Mouse (Mus musculus) ZHBTc4 (cell line): Measurements from ENCODE around the gene Garnl3.

Experiments
- DNase-seq: peaks from one replicate; pipeline ENCODE4 v3.0.0-alpha.2; 2011; ENCODE audit warnings: low read depth, low spot score

Gene Garnl3

DNA sequence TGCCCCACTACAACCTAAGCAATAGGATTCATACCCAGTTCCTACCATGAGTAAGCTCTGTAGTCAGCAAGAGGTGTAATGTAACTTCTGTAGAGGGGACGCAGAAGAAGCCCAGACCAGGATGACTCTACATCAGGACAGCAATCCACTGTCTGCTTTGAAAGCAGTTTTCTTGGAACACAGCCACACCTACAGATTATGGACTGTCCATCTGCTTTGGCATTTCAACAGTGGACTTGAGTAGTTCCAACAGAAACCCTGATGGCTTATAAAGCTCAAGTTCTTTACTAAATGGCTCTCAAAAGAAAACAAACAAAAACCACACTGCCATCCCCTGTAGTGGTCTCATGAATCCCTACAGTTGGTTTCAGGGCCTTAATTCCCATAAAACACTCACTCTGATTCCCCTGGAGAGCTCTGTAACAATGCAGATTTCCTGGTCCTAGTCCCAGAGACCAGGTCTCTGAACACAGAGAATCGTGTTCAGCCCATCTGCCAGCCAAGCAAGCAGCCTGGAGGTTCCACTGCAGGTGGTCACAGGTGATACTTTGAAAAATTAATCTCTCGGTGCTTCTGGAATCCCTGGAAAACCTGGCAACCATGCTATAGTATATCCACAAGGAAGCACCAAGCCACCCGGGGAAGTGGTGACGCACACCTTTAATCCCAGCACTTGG is 42.0 kb downstream of the Garnl3 start:
- DNase-seq, result no peak

DNA sequence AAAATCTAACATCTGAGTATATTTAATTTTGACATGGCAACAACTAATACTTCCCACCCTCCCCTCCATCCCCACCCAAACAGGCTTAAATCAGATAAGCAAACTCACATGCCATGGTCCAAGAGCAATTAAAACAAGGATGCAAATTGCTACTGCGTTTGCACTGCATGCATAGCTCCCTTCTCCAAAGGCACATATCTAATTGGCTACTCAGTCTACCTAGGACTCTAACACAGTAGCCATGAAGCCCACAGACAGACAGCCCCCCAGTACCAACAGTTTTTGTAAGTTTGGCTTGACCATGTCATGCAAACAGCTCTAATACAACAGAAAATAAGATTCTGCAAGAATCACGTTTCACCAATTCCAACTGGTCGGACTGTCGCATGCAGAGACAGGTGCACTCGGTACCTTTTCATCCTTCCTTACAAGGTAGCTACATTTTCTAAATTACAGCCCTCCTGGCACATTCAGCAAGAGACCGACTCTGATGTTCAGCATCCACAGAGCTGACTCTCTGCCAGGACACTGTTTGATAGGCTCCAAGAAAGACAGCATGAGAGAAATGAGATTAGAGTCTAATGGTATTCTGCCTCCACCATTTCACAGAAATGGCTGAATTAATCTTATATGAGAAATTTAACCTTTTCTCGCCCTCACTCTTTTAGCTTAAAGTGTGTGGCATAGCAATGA is 44.6 kb downstream of the Garnl3 start:
- DNase-seq, result no peak

DNA sequence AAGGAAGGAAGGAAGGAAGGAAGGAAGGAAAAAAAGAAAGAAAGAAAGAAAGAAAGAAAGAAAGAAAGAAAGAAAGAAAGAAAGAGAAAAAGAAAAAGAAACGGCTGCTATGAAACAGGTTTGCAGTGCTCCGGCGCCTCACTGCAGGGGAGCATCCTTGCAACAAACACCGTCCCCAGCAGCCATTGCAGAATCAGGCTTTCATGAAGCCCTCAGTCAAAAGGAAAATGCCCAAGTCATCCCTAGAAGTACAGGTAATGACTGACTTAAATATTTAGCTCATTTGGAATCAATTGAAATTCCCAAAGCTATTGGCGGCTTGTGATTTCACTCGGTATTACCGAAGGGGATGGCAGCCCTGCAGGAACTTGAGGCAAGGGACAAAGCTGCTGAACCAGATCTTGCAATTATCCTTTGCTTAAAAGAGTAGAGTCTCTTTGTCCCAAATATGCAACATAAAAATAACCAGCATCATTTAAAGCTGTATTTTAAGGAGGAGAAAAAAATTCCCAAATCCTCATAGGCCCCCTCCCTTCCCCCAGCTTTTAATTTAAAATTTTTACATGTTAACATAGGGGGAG is 45.3 kb downstream of the Garnl3 start:
- no peak for DNase-seq

DNA sequence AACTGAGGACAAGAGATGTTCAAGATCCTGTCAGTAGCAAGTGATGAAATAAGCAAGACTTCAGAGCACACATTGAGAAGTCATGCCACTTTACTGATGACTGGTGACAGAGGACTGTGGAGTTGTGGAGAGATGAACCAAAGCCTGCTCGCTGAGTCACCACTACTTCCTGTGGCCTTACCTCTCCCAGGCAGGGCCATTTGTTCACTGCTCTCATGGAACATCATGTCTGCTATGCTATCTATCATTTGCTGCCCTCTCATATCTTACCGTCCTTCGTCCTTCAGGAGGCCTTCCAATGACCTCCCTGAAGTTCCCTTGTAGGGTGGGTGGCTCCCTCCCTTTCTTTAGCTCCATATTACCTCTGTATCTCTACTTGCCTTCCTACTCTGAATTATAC is 47.2 kb downstream of the Garnl3 start:
- no peak for DNase-seq

DNA sequence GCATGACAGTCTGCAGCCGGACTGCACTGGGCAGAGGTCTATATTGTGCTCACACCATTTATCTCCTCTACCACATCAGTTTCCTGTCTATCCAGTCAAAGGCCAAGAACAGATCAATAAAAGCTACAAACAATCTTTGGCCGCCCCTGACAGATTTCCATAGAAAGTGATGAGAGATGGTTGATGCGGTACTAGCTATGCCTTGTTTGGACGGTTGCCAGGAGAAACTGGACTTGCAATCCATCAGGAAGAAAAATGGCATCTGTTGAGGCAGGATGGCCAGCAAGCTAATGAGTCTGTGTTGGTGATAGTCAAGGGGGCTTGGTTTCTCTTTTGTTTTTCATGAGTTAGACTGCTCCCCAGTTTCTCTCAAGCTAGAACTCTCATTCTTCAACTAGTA is 51.3 kb downstream of the Garnl3 start:
- no peak for DNase-seq

DNA sequence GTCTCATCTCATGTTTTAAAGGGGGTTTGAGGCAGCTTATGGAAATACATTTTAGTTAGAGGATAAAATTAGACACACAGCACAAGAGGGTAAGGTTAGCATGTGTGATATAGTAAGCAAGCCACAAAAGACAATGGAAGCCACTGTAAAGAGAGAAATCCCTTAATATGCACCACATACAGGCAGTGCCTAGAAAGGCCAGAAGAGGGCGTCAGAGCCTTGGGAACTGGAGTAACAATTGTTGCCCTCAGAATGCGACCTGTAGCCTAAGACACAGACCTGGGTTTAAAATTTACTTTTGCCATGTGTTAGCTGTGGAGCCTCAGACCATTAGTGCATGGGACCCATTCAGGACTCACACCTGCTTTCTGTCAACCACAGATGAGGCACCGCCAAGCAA is 54.2 kb downstream of the Garnl3 start:
- peak; percentile 73 for DNase-seq

DNA sequence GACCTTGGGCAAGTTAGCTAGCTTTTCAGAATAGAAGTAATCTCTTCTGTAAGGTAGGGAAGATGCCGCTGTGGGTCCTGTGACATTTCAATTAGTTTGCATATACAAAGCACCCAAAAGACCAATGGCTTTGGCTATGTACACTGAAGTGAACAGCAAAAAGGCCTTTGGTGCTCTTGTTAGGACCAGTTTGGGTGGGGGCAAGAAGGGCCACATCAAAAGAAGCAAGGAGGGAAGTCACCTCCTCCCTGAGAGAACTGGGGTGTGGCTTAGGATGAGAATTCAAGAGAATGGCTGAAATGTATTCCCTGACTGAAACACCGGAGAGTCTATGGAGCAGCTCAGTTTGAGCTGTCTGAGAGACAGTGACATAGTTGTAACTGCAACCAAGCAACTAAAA is 56.5 kb downstream of the Garnl3 start:
- peak; percentile 93 for DNase-seq

DNA sequence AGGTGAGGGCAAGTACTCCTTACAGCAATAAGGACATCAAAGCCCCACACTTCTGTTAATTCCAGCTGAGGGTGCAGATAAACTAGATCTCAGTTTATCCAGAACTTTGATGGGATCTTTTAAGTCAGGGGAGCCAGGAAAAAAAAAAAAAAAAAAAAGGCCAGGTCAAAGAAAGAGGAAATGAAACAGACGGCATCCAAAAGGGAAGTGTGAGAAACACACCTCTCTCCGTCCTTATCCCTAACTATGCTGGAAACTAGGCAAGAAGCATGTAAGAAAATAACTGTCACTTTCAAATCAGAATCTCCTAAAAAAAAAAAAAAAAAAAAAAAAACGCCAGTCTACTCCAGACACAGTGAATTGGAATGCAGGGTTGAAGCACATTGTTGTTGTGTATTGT is 57.3 kb downstream of the Garnl3 start:
- no peak for DNase-seq

DNA sequence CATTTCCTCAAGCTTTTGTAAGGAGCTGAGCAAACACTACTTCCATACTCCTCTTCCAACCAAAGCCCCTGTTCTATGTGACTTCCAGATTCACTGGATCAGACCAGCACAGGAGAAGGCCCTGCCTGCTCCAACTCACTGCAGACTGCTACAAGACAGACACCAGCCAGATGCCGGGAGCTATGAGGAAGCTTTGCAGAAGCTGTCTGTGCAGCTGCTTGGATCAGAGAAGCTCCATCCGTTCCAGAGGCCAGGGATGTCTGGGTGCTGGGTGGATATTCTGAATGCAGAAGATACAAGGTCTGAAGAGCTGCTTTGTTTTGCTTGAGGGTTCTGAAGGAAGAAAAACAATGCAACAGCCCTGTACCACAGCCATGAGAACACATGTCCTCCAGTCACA is 59.1 kb downstream of the Garnl3 start:
- DNase-seq, result no peak

DNA sequence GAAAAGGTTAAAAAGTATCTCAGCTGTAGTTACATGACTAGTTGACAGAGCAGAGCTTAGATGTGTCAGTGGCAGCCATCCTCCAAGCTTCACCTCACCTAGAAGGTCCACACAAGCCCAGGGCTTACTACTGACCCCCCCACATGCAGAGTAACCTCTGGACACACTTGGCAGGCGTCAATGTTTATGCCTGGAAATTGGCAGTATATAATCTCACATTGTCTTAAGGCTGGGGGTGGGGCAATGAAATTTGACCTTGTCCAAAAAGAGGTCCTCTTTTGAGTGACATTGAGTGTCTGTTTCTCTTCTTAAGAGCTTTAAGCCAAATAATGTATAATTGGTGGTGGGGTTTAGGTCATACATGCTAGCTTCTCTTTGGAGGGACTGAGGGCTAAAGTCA is 65.8 kb downstream of the Garnl3 start:
- DNase-seq, result no peak

DNA sequence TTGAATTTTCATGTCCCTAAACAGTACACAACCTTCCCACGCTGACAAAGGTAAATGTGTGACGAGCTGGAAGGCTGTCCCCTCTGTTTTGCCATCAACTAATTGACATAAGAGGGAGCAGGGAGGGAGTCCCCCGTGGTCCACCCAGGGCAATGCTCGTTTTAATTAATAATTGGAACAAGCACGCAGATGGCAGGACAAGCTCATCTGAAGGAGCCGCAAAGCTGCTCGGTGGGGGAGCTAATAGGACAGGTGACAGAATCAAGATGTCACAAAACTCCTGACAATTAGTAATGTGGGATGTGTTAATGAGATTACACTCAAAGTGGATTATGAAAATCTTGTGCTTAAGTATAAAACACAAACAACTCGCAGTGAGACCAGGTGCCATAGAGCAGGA is 68.7 kb downstream of the Garnl3 start:
- no peak for DNase-seq

DNA sequence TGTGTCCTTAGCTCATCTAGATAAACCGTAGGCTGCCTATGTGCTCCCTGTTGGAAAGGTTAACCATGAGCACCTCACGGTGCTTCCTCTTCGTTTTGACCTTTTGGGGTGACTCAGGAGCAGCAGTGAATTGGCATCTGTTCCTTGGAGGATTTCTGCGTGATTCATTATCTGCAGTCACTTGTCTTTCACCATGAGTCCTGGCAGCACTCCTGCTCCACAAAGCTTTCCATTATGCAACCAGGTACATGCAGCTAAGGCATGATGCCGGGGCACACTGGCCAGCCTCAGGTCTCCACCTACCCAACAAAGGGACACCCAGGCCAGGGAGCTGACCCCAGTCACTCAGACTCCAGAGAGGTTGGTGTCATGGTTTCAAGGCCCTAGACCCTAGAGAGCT is 72.5 kb downstream of the Garnl3 start:
- DNase-seq, result no peak

DNA sequence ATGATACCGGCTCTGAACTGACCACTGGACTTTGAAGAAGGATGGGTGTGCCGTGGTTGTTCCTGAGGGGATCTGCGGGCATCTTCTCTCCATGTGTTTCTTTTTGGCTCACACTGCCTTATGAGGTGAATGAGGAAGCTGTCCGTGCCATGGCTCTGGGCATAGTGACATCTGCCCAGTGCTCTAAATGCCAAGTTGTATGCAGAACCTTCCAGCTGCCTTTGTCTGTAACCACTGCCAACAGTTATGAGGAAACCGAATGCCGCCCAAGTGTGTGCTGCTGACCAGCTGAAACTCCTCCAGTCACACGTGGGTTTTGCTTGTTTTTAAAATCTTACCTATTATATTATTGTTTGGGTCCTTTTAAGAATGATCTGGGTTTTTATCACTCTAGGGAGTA is 73.9 kb downstream of the Garnl3 start:
- no peak for DNase-seq

DNA sequence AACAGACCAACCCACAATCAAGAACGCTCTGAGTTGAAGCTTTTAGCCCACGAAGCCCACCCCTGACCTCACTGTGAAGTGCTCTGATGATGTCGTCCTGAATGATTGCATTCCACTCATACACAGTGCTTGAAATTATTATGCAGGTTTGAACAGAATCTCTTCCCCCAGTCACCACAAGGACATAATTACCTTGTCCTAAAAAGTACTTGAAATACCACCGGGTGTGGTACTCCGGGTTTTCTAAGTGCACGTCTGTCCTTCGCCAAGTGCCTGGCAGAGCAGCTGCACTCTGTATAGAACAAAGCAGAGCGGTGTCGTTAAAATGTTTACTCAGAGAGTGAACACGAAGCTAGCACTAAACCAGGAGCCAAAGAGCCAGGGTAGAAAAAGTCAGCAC is 77.5 kb downstream of the Garnl3 start:
- no peak for DNase-seq

DNA sequence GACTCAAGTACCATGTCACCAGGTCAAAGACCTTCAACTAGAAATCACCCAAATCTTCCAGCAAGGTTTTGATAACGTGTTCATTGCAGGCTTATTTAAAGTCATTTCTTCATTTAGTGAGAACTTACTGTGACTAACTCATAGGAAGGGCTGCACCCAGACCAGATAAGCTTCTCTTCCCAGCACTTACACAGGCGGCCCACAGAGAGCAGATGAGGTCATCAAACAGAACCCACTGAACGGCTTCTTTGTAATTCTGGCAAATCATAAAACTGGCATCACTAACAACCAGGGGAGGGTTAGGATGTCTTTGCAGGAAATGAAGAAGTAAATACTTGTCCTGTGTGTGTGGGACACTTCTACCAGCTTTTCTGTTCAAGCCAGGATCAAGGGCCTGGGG is 84.1 kb downstream of the Garnl3 start:
- DNase-seq, result no peak

DNA sequence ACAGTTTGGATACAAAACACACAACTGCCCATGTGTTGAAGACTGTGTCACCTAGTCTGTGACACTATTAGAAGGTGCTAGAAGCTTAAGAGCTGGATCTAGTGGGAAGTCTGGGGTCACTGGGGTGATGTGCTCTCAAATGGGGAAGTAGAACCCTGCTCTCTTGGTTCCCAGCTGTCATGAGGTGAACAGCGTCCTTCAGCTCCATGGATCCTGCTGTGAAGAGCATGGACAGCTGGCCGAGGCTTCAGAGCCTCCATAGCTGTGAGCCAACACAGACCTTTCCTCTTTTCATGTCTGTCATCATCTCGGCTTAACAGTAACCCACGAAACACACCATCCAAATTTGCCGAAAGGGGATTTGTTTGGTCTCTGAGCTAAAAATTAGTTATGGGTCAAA is 84.5 kb downstream of the Garnl3 start:
- DNase-seq, result no peak

DNA sequence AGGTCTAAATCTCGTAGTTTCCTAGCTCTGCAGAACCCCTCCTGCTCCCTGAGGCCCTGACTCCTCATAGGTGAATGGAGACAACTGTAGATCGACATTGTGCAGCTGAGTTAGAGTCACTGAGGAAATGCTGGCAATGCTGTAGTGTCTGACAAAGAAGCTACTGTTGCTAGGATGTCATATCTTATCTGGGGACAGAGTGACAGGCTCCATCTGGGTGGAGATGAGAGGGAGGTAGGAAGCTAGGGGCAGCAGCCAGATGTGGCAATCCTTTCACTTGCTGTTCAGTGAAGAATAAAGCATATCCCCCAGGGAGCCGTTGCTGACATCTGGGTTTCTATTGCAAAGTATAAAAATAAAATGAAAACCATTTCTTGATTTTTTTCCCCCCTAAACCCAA is 85.6 kb downstream of the Garnl3 start:
- DNase-seq, result no peak

DNA sequence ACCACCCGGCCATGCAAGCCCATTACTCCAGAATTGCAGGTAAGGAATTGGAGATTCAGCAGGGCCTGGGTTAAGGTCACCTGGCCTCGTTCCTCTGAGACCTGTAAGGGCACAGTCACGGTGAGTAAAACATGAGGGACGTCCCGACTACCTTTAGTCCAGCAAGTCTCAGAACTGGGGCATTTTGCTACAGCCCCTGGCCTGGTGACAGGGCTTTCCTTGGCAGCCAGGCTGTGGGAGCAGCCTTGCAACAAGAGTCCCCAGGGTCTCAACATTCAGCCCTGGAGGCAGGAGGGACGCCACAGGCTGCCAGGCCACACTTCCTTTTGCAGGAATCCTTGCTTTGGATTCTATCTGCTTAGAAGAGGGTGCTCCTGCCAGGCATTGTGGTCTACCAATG is 88.7 kb downstream of the Garnl3 start:
- no peak for DNase-seq

DNA sequence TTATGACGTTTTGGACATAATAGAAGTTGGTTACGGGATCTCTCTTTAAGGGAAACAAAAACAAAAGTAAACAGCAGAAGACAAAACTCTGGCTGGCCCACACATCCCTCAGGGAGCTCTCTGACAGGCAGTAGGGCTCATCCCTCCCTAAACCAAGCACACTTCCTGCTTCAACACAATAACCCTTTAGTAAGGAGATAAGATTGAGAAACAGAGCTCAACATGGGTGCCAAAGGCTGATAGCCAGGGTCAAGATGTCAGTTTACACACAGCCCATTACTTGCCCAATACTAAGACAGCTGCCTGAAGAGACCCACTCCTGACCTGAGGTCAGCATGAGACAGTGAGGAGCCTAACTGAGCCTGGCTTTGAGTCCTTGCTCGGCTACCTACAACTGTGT is 89.9 kb downstream of the Garnl3 start:
- no peak for DNase-seq

DNA sequence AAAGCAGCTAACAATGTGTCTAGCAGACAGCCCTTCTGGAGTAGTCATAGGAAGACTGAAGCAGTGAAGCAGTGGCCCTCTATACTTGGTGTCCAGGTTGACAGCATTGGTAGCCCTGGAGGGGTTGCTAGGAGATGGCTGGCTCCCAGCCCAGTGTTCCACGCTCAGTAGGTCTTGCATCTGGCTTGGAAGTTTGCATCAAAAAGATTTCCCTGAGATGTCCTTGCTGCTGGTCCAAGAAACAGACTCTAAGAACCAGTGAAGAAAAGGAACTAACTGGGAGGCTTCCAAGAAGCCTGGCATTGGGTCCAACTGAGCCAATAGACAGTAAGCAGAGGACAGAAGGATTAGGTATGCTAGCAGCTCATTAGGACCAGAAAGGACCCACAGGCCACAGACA is 94.0 kb downstream of the Garnl3 start:
- DNase-seq, result no peak

DNA sequence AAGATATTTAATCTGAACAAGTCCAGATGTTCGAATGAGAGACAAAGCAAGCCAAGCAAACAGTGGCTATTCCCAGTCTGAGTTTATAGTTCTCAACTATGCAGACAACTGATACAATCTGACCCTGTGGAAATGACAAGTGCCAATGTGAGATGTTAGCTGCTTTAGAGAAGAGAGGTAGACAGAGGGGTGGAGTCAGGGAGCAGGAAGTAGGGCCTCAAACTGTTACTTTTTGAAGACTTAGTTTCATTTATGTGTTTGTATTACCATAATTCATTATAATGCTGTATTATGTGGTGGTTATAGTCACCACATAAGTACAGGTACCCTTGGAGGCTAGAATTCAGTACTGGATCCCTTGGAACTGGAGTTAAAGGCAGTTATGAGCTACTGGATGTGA is 96.2 kb downstream of the Garnl3 start:
- DNase-seq, result no peak

DNA sequence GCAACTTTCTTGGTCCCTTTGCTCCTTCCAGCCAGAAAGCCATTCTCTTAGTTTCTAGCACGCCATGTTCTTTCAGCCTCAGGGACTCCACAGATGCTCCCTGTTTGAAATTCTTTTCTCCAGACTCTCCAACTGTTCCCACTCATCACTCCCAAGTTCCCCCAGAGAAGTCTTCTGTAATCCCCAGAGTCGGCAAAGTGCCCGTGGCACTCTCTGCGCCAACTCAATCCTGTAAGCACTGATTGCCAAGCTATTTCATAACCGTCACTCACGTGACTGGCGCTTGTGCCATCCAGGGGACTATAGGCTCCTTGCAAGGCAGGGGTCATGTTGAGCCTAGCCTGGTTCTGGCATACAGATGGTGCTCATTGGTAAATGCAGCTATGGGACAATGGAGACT is 98.2 kb downstream of the Garnl3 start:
- no peak for DNase-seq

DNA sequence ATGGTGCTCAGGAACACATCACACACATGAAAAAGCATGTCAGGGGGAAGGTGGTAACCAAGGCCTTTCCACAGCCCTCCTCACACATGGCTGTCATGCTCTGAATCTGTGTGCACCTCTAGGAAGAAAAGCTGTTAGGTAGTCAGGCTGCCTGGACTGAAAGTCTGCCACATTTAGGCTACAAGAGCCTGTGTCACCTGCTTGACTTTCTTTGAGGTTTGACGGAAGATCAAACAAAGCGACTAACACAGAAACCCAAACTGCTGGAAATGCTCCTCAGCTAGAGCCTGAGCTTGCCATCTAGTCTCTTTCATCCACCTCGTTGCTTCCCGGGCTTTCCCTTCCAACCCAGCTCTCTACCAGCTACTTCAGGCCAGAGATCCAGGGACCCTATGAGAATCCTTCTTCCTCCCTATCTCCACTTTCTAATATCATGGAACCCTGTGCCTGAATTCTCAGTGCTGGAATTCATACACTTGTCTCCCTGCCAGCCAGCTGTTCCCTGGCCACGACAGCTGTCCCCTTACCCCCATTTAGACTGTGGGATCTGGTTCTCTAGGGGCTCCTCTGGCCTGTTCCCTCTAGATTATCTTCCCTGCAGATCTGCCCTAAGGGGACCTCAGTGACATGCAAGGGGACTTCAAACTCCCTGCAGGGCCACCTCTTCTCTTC is 98.9 kb downstream of the Garnl3 start:
- no peak for DNase-seq
